9 mouse cellular contexts compared by ENCODE assay signal in the genomic region with DNA sequence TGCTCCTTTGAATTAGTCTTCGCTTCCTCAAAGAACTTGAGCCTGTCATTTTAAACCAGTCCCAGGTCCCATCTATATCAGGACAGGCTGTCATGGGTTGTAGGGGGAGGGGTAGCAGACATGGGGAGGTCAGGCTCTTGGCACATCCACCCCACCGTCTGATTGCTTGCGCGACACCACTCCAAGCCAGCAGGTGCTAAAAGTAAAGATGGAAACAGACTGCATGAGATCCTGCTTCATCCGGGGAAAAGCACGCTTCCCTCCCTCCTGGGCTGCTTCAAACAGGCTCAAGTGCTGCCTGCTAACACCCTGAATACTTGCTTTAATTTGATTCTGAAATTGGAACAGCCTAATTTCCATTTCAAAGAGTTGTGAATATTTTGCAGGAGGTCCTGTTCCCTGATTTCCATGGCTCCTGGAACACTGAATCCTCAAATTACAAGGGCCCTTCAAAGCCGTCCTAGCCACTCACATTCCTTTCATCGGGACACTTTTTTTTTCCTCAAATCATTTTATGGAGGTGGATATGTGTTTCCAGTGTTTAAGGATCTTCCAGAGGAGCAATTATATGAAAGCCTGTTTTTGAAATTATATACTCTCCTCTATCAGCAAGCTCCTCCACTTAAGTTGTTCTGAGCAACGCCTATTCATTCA. TPM values are rescaled to one million over a fixed set of nuclear protein-coding genes. Genes with fewer than 3 reads are reported as not detected.
DNase-seq lines count a peak whose midpoint lies in the region; ATAC-seq and TF ChIP-seq lines count a peak whose summit lies in the region.
"Had no signal": no experiment of that assay in that cellular context is flagged by ENCODE, and none has a peak within 500 bp of the region (broad histone marks: within the 10 kb centered on the region; RNA-seq: fewer than 3 reads in every experiment).

Gene Mettl11b (minus strand): TSS at position 127 of the 654 bp plus-strand sequence.

- peak within 1 kb of the TSS; percentile 34 for H3K4me2 ChIP-seq in lung, embryonic 14.5 days

- H3K27ac ChIP-seq in lung, embryonic 14.5 days (ENCODE audit: low read depth): no peak within 1 kb of the TSS; the same call in 1 of the 2 replicates
- H3K27ac ChIP-seq in hindbrain, embryonic 10.5 days: peak within 1 kb of the TSS; percentile 6; the same call in 1 of the 2 replicates

- TF ChIP-seq CTCF in lung, embryonic 14.5 days (IDR thresholded peaks at IDR 0.05; ENCODE audit: low read depth): no peak

- no peak within 1 kb of the TSS for H3K9ac ChIP-seq in lung, embryonic 14.5 days

- no peaks in the 10 kb centered on the region for H3K36me3 ChIP-seq in lung, embryonic 14.5 days (ENCODE audit: insufficient read depth)
- no peaks in the 10 kb centered on the region for H3K36me3 ChIP-seq in hindbrain, embryonic 10.5 days

- 0 out of 2 replicates have a peak, but pooled peaks cover 4% of the 10 kb centered on the region for H3K4me1 ChIP-seq in lung, embryonic 14.5 days (ENCODE audit: insufficient read depth)
- peaks cover 11% of the 10 kb centered on the region for H3K4me1 ChIP-seq in hindbrain, embryonic 10.5 days (replicated peaks)

- H3K9me3 ChIP-seq in lung, embryonic 14.5 days (ENCODE audit: low read depth, low read length): no peaks in the 10 kb centered on the region
- no peaks in the 10 kb centered on the region for H3K9me3 ChIP-seq in hindbrain, embryonic 10.5 days

- no peaks in the 10 kb centered on the region for H3K27me3 ChIP-seq in lung, embryonic 14.5 days (ENCODE audit: insufficient read depth, low read length)
- H3K27me3 ChIP-seq in hindbrain, embryonic 10.5 days (ENCODE audit: insufficient read depth, poor library complexity, severe bottlenecking): no peaks in the 10 kb centered on the region

- DNase-seq in lung, embryonic 14.5 days: peak; percentile 15
- no peak for DNase-seq in lung, postnatal 14 days
- peak; percentile 1 to 14 for DNase-seq in frontal cortex, postnatal 36 days (ENCODE audit: low spot score in 2 of 2)
- peak; percentile 4 for DNase-seq in hindbrain, embryonic 10.5 days (ENCODE audit: low spot score)
- peak; percentile 29 to 39 for DNase-seq in right cerebral cortex, postnatal 10 days (ENCODE audit: low spot score in 2 of 2)
- no peak for DNase-seq in natural killer cell, adult 2 months (ENCODE audit: low spot score in 2 of 2)
- DNase-seq in retina, postnatal 1 day: no peak
- no peak for DNase-seq in ovary, postnatal 14 days (ENCODE audit: low spot score)

- ATAC-seq in lung, embryonic 14.5 days (ENCODE audit: insufficient read depth): peak; percentile 59; the same call in 1 of the 2 replicates

- WGBS in lung, embryonic 14.5 days: 41% methylated on average over 9 of the region's 9 CpGs
- WGBS in hindbrain, embryonic 10.5 days: 37% methylated on average over 9 of the region's 9 CpGs

- H3K4me3 ChIP-seq in lung, embryonic 14.5 days (ENCODE audit: low read depth, low read length): no peak within 1 kb of the TSS
- H3K4me3 ChIP-seq in hindbrain, embryonic 10.5 days: no peak within 1 kb of the TSS

RNA-seq across cellular contexts. Expression of gene Mettl11b, which starts in this region (rescaled TPM):
- polyA plus RNA-seq in lung, embryonic 14.5 days (2014; fragmentation: Nextera tagmentation; extraction: Ambion mirVana): 0.33 and 0.42 TPM in 2 replicates
- polyA plus RNA-seq in hindbrain, embryonic 10.5 days (2016; fragmentation: Nextera tagmentation; extraction: Ambion mirVana): 0.22 and 0.44 TPM in 2 replicates
- polyA plus RNA-seq: large intestine, adult 2 months had no signal

Comparison
In these comparisons a context has a peak if more than half of its experiments do, and no peak if none do; other contexts are left out.
1. Peak in DNase-seq, ATAC-seq and H3K4me2 ChIP-seq in lung, embryonic 14.5 days; RNA of the gene not detected or under 1 TPM.
2. Peak in DNase-seq and H3K27ac ChIP-seq in hindbrain, embryonic 10.5 days; RNA of the gene not detected or under 1 TPM.
3. DNase-seq: peak in frontal cortex, postnatal 36 days (2 of 2) and right cerebral cortex, postnatal 10 days (2 of 2); none in lung, postnatal 14 days (single experiment), natural killer cell, adult 2 months (0 of 2), retina, postnatal 1 day (single experiment) and ovary, postnatal 14 days (single experiment).